Mouse (Mus musculus) inflammation-experienced regulatory T-cells, adult 16 weeks (primary cell): Measurements from ENCODE around the gene Gm3248. TPM values are rescaled to one million over a fixed set of nuclear protein-coding genes. Genes with fewer than 3 reads are reported as not detected.

ENCODE experiments used
- polyA plus RNA-seq: library from polyadenylated mRNA; unstranded; fragments of 100-300 nt; shearing (Covaris generic); gene quantifications from one replicate; pipeline ENCODE4 v1.2.1, GENCODE M21; 2017

Gene Gm3248
- polyA plus RNA-seq: 4.5 TPM

GRCm38 (mm10) chr14:5961635-5962034 is at the start of gene Gm3248:
Gene Gm3248, minus strand, starts transcription at chr14:5961745.

GRCm38 (mm10) chr14:5979037-5979436 is 17.5 kb upstream of the Gm3248 start, which contains the start of gene Gm3453:
Gene Gm3453, minus strand, starts transcription at chr14:5979137.

Other genes with a start within 250 kb of the Gm3248 start
- not detected for gene Gm3373, start 220.2 kb downstream of the Gm3248 start, polyA plus RNA-seq
- gene Gm3383, start 153.8 kb downstream of the Gm3248 start, polyA plus RNA-seq: 6.4 TPM
- gene Gm3424, start 131.4 kb downstream of the Gm3248 start, polyA plus RNA-seq: not detected
- gene Gm8237, start 81.4 kb downstream of the Gm3248 start, polyA plus RNA-seq: 2.5 TPM
- gene Gm3453, start 17.4 kb upstream of the Gm3248 start, polyA plus RNA-seq: not detected
- not detected for gene Gm6337, start 96.5 kb upstream of the Gm3248 start, polyA plus RNA-seq
- gene Gm8206, start 132.2 kb upstream of the Gm3248 start, polyA plus RNA-seq: 4.4 TPM
- gene Gm3468, start 146.9 kb upstream of the Gm3248 start, polyA plus RNA-seq: 9.6 TPM
- gene Gm3476, start 164.1 kb upstream of the Gm3248 start, polyA plus RNA-seq: not detected